In the genomic region with DNA sequence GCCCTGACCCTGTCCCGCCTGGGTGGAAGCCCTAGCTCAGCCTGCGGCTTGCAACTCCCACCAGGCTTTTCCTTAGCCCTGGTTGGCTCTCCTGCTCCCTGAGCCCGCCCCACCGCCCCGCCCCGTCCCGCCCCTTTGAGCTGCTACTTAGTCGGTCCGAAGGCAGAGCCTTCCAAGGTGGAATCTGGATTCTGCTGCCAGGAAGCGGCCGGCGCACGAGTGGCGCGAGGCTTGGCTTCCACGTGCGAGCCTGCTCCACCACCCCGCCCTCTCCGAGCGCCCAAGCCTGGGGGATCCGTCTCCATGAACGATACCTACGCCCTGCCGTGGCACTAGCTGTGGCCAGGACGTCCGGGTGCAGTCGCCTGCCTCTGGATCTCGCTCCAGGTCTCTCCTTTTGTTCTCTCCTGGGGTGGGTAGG, we compare ENCODE assay signal across 8 mouse cellular contexts. TPM values are rescaled to one million over a fixed set of nuclear protein-coding genes. Genes with fewer than 3 reads are reported as not detected.
DNase-seq lines count a peak whose midpoint lies in the region; TF ChIP-seq lines count a peak whose summit lies in the region.

A gene (plus strand): TSS at position 165 of the 421 bp plus-strand sequence.

- H3K27ac ChIP-seq in layer of hippocampus, adult 2 months = no peak within 1 kb of the TSS

- TF ChIP-seq CTCF in layer of hippocampus, adult 2 months (conservative IDR thresholded peaks at IDR 0.05) = no peak

- intact Hi-C loops in heart, postnatal 10 days (cut with DNase I) = no loop called here

- peak within 1 kb of the TSS; percentile 23; the same call in 1 of the 2 replicates for H3K4me3 ChIP-seq in layer of hippocampus, adult 2 months

- no peak for DNase-seq in layer of hippocampus, adult 2 months (ENCODE audit: low spot score in 2 of 2)
- no peak for DNase-seq in layer of hippocampus, adult 9-11 months
- DNase-seq in embryo, embryonic 10.5 days (ENCODE audit: low spot score) = peak; percentile 75
- DNase-seq in heart, postnatal 10 days = peak; percentile 27 to 35
- peak; percentile 56 to 73 for DNase-seq in kidney, postnatal 4 days
- peak; percentile 69 for DNase-seq in mesoderm, embryonic 11.5 days (ENCODE audit: low read depth, low spot score)
- no peak for DNase-seq in right cerebral cortex, adult 2 months (ENCODE audit: low spot score in 2 of 2)
- DNase-seq in layer of hippocampus, adult 9-10 months (ENCODE audit: low spot score) = no peak

RNA-seq across cellular contexts. Expression of the gene that starts here (rescaled TPM):
- under 1 TPM; 0.20 to 0.25 TPM for total RNA-seq in layer of hippocampus, adult 2 months (2021)
- under 1 TPM in 1 of 2 experiments, not detected in 1; 0.14 TPM for total RNA-seq in heart, postnatal 10 days (2021)

Comparison
In these comparisons a context has a peak if more than half of its experiments do, and no peak if none do; other contexts are left out.
1. Peak in DNase-seq in heart, postnatal 10 days; RNA of the gene not detected or under 1 TPM.
2. DNase-seq: peak in embryo, embryonic 10.5 days (single experiment), kidney, postnatal 4 days (2 of 2) and mesoderm, embryonic 11.5 days (single experiment); none in layer of hippocampus, adult 2 months (0 of 2), layer of hippocampus, adult 9-11 months (single experiment), right cerebral cortex, adult 2 months (0 of 2) and layer of hippocampus, adult 9-10 months (single experiment).